Mouse (Mus musculus): ENCODE results near the gene Krt83. TPM values are rescaled to one million over a fixed set of nuclear protein-coding genes. Genes with fewer than 3 reads are reported as not detected.

Gene Krt83
- polyA plus RNA-seq, 1 experiment: not detected

DNA sequence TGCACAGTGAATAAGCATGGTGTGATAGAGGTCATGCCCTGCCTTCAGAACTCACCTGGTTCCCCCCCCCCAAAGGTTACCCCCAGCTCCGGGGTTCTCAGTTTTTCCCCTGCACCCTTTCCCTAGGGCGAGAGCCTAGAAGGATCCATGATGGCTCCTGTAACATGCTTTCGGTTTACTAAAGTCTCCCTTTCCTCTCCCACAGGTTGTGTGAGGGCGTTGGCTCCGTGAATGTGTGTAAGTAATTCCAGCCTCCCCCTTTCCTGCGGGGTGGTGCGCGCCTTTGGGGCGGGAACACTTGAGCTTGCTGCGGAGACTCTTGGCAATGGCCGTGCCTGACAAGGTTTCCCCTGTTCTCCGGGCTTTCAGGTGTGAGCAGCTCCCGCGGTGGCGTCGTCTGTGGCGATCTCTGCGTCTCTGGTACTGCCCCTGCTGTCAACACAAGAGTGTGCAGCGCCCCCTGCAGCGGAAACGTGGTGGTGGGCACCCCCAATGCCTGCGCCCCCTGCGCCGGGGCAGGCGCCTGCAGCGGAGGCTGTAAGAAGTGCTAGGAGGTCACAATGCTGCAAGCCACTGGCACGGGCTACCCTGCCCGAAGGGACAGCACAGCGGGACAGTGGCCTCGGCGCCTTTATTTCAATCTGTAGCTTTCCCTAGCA lies 12.2 kb downstream of the Krt83 start:
- DNase-seq (ENCODE audit: low read depth): no peak

- no peak for DNase-seq (ENCODE audit: low read depth)
These were observed 18.3 kb downstream of the Krt83 start, which contains the start of gene Krt86 for GRCm38 (mm10) chr15:101472952-101473528. Gene Krt86, plus strand, starts transcription at chr15:101473478.

DNA sequence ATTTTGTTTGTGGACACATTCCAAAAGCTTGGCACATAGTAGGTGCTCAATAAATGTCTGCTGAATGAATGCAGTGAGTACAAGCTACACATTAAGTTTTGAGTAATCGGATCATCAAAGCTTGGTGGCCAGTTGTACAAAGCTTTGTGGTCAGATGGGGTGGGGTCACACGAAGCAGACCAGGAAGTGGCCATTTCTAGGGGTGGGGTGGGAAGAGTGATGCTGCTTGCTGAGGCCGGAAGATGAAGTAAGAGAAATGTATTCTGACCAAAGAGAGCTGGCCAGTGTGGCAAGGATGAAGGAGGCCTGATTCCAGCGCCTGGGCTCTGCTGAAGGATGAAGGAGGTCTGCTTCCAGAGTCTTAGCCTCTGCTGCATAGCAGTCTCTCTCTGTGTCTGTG lies 22.2 kb downstream of the Krt83 start:
- DNase-seq (ENCODE audit: low read depth): no peak

DNA sequence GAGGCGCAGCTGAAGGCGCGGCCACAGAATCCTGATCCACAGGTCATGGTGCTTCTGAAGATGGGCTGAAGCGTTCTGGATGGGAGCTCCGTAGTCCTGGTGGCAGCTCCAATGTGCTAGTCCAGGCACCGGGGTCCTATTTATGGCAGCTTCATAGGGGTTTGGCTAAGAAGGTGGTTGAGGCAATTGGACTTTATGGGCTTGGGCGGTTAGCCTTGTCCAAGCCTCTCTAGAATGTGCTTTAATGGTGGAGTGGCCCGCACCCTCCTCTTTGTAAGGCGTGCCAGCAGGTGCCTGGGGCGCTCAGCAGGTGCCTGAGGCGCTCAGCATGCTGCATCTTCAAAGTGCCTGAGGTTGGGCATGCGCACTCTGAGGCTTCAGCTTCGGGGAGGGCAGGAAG lies 27.7 kb downstream of the Krt83 start, which contains the start of gene Krt81:
Krt81 (minus strand) TSS at position 101 of the 400 bp plus-strand sequence.
- DNase-seq (ENCODE audit: low read depth): no peak

DNA sequence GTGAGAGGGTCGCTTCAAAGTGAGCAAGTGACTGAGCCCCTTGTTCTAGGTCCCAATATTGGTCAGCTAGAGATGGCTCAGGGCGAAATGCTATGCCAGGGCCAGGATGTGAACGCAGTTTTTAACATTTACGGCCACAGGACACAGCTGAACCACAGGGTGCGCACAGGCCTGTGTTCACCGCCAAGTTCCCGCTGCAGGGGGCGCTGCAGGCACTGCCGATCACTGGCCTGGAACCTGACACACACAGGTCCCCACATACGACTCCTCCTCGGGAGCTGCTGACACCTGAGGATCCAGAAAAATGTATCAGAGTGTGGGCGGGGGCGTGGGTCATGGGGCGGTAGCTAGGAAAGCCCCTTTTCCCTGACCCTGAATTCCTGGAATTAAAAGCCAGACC lies 32.0 kb downstream of the Krt83 start:
- DNase-seq (ENCODE audit: low read depth): no peak

- DNase-seq (ENCODE audit: low read depth): no peak
These were observed 32.9 kb downstream of the Krt83 start for GRCm38 (mm10) chr15:101458361-101458930.

- no peak for DNase-seq (ENCODE audit: low read depth)
These were observed 35.4 kb downstream of the Krt83 start for GRCm38 (mm10) chr15:101455891-101456290.

GRCm38 (mm10) chr15:101455292-101455691 lies 36.0 kb downstream of the Krt83 start:
- DNase-seq (ENCODE audit: low read depth): no peak

- DNase-seq (ENCODE audit: low read depth): no peak
These were observed 36.5 kb downstream of the Krt83 start for GRCm38 (mm10) chr15:101454774-101455173.

DNA sequence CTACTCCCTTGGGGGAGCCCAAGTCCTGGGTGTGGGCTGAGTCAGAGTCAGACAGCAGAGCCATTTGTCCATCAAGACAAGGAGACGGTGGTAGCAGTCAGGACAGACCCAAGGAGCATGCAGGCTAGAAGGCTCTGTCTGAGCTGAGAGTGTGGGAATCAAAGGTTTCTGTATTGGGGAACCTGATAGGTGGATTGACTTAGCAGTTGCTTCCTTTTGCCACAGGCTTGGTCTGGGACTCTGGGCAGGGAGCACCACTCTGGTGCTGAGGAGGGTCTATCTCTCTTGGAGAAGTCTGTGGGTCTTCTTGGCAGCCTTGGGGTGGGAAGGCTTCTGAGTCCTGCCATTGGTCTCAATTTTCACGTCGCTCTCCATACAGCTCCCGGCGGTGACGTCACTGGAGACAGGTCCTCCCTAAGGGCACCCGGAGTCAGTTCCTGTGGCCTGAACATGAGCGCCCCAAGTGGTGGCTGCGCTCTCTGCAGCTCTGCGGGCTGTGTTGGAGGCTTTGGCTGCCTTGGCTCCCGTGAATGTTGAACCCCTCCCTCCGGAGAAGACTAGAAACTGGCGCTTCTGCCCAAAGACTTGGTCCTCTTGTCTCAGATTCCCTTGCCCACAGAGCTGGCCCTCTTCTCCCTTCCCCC lies 38.1 kb downstream of the Krt83 start:
- DNase-seq (ENCODE audit: low read depth): no peak

- no peak for DNase-seq (ENCODE audit: low read depth)
These were observed 43.9 kb downstream of the Krt83 start, which contains the start of gene Krt88 for GRCm38 (mm10) chr15:101447444-101447843. Gene Krt88, plus strand, starts transcription at chr15:101447744.

DNA sequence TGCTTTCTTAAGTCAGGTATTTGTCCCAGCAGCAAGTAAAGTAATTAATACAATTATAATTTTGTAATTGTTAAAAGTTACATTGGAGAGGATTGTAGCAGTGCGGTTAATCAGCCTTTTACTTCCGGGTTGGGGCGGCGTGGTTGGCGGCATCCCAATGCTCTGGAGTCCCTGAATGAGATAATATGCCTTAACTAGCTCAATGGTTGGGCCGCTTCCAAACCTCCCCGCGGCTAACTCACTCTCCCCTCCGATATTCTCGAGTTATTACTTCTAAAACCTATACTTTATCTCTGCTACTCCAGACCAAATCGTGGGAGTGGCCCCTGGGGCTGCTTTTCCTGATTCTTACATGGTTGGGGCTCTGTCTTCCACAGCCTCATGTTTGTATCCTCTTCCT lies 44.7 kb downstream of the Krt83 start:
- DNase-seq (ENCODE audit: low read depth): no peak

- no peak for DNase-seq (ENCODE audit: low read depth)
These were observed 50.5 kb downstream of the Krt83 start for GRCm38 (mm10) chr15:101440837-101441236.

- DNase-seq (ENCODE audit: low read depth): no peak
These were observed 52.8 kb downstream of the Krt83 start, which contains the start of gene Krt87 for GRCm38 (mm10) chr15:101438555-101438954. Gene Krt87, minus strand, starts transcription at chr15:101438804.

- DNase-seq (ENCODE audit: low read depth): no peak
These were observed 54.7 kb downstream of the Krt83 start for GRCm38 (mm10) chr15:101436611-101437010.

Other genes starting within 250 kb of the Krt83 start
- gene Nr4a1, start 237.2 kb downstream of the Krt83 start, polyA plus RNA-seq (2012; rRNA removed): 18.2 and 36.9 TPM in 2 replicates
- gene Atg101, start 207.2 kb downstream of the Krt83 start, polyA plus RNA-seq (2012; rRNA removed): 36.8 and 42.7 TPM in 2 replicates
- 10.3 and 11.5 TPM in 2 replicates for gene 6030408B16Rik, start 198.3 kb downstream of the Krt83 start, polyA plus RNA-seq (2012; rRNA removed)
- gene Krt80, start 121.3 kb downstream of the Krt83 start, polyA plus RNA-seq (2012; rRNA removed): 4.2 and 5.1 TPM in 2 replicates
- gene Krt7, start 80.5 kb downstream of the Krt83 start, polyA plus RNA-seq (2012; rRNA removed): 20.0 and 23.0 TPM in 2 replicates
- gene Krt87, start 52.7 kb downstream of the Krt83 start, polyA plus RNA-seq (2012; rRNA removed): 0.22 TPM in 1 of 2 replicates, not detected in the other
- gene Krt88, start 43.8 kb downstream of the Krt83 start, polyA plus RNA-seq (2012; rRNA removed): 0.14 and 0.38 TPM in 2 replicates
- not detected in 2 replicates for gene Krt81, start 27.8 kb downstream of the Krt83 start, polyA plus RNA-seq (2012; rRNA removed)
- not detected in 2 replicates for gene Krt86, start 18.0 kb downstream of the Krt83 start, polyA plus RNA-seq (2012; rRNA removed)
- gene Gm49425, start 25.7 kb upstream of the Krt83 start, polyA plus RNA-seq (2012; rRNA removed): not detected in 2 replicates
- gene Krt84, start 41.3 kb upstream of the Krt83 start, polyA plus RNA-seq (2012; rRNA removed): not detected in 2 replicates
- not detected in 2 replicates for gene Krt82, start 59.2 kb upstream of the Krt83 start, polyA plus RNA-seq (2012; rRNA removed)
- not detected in 2 replicates for gene Krt90, start 71.4 kb upstream of the Krt83 start, polyA plus RNA-seq (2012; rRNA removed)
- gene Krt75, start 82.4 kb upstream of the Krt83 start, polyA plus RNA-seq (2012; rRNA removed): not detected in 2 replicates
- not detected in 2 replicates for gene Gm5414, start 136.7 kb upstream of the Krt83 start, polyA plus RNA-seq (2012; rRNA removed)
- not detected in 2 replicates for gene Gm5478, start 155.9 kb upstream of the Krt83 start, polyA plus RNA-seq (2012; rRNA removed)
- gene Krt6b, start 188.8 kb upstream of the Krt83 start, polyA plus RNA-seq (2012; rRNA removed): not detected in 2 replicates
- not detected in 2 replicates for gene Krt6a, start 202.8 kb upstream of the Krt83 start, polyA plus RNA-seq (2012; rRNA removed)
- 36.9 and 48.0 TPM in 2 replicates for gene Krt5, start 221.4 kb upstream of the Krt83 start, polyA plus RNA-seq (2012; rRNA removed)